Mouse (Mus musculus) neural tube, embryonic 10.5 days (tissue): ENCODE results near the gene Lrba.

ENCODE experiments used
- DNase-seq: peaks from one replicate; pipeline ENCODE4 v3.0.0-alpha.2; 2017; ENCODE audit warnings: low spot score; ENCODE audit errors: extremely low spot score

Gene Lrba

DNA sequence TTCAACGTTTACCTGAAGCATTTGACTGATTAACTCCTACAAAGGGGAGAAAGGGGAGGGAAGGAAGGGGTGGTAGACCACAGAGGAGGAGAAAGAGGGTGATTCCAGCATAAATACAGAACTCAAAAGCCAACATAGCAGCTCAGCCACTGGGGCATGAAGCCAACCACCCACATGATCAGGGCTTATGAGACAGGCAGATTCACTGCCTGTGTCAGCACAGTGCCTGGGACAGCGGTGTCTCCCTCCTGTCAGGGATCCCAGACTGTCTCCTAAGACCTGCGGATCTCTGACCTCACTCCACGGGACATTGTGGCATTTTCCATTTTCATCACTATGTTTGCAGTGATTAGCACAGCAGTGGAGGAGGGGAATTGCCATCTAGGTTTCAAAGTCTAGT, 568.8 kb downstream of the Lrba start:
- no peak for DNase-seq

DNA sequence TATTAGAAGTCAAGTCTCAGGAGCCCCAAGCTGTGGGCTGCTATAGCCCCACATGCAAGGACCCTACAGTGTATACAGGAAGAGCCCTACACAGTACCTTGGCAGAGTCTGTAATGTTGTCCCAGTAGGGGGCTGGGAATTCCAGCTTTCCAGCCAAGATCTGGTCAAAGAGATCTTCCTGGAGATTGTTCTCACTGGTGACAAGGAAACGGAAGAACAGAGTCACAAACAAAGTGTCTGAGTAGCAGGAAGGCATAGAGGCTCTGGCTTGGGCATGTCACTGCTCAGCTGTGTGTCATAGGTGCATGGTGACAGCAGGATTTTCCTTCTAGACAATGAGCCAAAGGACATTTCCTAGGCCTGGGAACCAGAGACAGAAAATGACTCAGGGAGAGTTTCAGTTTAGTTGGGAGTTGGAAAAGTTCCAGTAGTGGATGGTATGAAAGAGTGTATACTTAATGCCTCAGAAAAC, 569.3 kb downstream of the Lrba start:
- DNase-seq = no peak

DNA sequence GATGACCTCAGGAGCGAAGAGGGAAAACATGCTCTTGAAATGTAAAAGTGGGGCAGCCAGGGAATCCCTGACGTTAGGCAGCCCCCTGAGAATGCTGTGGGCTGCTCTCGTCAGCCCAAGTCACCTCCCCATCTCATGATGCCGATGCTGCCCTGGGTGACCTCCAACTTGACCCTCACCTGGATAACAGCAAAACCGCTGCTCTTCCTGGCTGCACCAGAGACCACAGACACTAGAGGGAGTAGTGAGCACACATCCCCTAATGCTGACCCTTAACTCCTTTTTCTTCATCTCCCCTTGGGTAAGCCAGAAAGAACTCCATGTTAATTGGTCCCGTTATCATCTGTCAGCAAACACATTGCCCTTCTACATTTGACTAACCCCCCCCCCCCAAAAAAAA, 572.2 kb downstream of the Lrba start:
- DNase-seq = no peak

DNA sequence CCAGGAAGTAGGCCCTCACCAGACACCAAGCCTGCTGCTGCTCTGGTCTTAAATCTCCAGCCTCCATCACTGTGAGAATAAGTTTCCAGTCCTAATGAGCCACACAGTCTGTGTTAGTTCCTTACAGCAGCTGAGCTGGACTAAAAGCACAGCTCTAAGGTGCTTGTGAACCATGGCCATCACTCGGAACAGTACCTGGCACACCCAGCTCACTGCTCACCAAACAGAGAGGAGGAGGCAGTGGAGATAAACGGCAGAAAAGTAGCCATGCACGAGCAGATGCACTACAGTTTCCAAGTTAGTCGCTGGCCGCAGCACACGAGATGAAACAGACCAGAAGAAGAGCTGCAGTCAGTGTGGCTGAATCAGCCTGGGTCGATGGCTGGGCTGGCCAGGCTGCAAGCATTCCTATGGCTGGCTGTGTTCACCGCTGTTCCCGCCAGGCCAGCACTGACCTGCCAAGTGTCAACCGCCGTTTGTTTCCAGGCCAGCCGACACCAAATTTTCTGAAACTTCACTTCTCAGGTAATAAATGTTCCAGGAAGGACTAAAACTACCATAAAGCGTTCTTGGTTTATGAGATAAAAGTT, 573.5 kb downstream of the Lrba start:
- no peak for DNase-seq

DNA sequence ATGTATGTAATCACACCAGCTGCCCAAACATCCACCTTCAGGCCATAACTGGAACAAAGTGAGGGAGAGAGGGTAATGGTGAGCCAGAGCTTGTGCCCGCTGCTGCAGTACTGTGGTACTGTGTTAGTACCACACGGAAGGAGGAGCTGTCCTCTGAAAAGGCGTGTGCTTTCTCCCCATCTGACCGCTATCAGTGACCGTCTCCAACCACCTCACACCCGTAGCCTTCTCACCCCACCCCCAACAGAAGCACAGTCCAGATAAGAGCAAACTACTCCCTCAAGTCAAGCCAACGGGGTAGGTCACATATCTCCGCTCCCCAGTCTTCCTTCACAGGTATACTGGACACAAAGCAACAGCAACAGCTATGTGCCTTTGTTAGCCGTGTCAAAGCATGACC, 574.6 kb downstream of the Lrba start:
- DNase-seq = no peak

DNA sequence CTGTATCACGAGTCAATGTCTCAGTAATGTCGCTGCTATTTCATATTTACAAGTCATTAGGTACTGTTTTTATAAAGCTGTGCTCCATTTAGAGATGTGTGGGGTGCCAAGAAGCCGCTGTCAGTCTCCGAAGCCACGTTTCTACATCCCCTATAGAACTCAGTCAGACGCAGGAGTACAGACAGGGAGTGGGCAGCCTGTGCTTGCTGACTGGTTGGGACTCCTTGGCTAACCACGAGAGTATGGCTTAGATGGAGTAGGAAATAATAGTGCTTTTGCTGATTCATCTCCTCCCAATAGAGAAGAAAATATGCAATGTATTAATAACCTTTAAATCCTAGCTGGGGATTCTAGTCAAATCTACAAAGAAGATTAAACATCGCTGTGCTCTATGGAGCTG, 576.4 kb downstream of the Lrba start:
- DNase-seq = no peak

DNA sequence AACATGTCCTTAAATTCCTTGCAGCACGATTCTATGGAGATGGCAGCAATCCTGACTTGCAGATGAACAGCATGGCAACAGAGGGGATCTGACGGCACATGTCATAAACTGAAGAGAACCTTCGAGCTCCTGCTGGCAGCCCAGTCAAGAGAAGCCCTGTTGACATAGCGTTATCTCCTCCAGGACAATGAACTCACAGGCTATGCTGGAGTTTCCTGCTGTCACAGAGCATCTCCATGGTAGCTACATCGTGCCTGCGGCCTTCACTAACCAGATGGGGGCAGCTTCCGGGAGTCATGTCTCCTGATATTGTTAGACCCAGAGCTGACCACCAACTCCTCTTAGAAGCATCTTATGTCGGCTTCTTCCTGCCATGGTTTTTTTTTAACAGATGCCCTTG, 578.3 kb downstream of the Lrba start:
- no peak for DNase-seq

DNA sequence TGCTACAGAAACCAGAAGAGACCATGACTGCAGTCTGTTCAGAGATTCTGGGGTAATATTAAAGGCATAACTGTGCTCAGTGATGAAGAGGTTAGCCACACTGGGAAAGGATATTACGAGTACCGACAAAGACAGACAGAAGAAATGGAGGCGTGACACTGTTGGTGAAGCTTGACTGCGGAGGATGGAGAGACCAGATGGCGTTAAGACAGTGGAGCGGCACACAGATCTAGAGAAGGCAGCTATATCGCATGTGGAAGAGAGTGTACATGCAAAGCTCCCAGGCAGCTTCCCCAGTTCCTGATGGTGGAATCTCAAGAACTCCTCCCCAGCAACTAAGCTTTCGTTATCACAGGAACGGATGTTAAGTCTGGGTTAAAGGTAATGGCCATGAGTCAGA, 579.8 kb downstream of the Lrba start:
- no peak for DNase-seq

DNA sequence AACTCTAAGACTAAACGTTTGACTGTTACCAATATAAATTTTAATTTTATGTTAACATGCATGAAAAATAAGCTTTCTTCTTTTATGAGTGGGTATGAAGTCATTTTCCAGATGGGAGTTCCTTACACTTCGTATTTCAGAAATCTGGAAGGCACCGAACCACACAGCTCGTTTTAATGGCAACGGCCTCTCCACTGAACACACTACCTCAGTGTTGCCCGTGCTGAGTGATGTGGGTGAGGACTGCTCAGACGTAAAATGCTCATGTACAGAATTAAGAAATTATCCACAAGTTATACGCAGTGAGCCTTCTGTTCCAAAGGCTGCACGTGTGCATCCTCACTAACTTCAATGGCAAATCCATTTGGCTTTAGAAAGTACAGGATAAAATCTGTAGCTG, 582.4 kb downstream of the Lrba start:
- no peak for DNase-seq

DNA sequence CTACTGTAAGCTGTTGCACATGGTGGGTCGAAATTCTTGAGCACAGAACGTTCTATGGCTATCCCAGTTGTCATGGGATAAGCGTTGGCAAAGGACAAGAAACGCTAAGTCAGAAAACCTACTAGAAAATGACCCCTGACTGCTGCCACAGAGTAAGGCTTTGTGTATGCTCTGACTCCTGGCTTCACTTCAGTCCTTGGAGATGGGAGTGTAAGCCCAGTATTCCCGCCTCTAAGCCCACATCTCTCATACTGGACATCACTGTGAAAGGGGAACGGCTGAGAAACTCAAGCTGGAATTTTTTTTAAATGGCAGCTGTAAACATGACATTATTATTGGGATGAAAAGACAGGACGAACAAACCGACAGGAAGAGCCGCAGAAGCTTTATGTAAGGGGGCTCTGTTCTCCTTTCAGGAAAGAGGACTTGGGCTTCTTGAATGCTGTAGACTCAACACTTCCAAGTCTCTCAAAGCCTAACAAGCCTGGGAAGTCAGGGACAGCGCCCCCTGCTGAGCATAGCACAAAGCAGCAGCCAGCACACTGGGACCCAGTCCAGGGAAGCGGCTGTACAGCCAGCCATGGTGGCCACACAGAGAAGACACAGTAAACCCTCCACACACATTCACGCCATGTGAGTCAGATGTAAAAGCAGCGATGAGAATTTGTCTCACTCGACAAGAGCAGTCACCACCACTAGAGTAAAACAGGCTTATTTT, 583.4 kb downstream of the Lrba start:
- no peak for DNase-seq

DNA sequence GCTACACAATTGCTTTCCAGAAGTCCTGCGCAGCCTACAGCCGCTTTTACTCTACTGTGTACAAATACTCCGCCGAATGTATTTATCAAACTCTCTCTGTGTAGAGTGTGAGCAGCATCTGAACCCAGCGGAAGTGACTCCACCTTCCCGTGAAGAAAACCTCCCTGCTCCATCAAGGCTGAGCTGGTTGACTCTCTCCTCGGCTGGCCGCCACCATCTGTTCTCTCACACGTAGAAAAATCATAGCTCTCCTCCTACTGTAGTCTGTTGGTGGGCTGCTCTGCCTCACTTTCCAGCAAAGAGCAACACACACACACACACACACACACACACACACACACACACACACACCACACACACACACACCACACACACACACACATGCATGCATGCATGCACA, 584.7 kb downstream of the Lrba start:
- no peak for DNase-seq

DNA sequence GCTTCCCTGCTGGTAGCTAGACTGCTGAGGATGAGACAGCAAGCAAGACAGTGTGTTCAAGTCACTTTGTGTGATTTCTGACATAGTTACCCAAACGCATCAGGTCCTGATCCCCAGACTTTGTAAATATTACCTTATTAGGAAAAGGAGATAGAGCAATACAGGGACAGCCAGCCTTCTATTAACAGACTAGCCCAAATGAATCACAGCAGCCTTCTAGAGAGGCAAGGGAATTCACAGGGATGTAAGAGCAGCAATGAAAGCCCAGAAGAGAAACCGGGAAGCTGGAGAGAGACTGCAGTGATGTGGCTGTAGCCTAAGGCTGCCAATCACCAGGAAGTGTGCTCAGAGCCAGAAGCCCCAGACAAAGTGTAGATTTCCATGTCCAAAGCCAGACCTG, 585.2 kb downstream of the Lrba start:
- no peak for DNase-seq

DNA sequence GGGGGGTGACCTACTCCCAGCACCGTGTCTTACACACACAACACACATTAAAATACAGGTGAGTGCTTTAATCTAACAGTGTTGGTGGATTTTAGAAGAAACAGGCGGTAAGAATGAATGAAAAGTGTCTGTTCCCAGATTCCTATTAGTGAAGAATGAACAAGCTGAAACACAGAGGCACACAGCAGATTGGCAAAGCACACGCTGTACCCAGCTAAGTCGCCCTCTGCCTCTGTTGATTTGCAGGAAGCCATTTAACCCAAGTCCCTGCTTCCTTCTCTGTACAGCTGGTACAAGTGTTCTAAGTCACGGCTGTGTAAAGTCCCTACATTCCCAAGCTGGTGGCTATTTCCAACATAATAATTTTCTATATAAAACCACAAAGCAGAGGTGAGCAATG, 586.4 kb downstream of the Lrba start:
- DNase-seq = no peak

DNA sequence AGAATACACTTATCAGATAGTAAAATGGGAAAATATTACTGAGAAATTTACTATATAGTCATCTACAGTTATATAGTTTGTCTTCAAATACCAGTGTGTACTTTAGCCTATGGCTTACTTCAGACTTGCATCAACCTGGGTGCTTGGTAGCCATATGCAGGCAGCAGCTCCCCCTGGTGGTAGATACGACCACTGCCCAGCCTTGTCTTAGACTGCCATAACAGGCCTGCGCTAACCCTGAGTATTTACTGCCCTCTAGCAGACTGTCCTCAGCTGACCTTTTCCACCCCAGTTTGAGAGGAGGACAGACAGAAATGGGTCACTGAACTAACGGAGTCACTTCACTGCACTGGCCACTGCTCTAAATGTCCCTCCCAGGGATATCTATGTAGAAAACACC, 588.2 kb downstream of the Lrba start:
- peak; percentile 69 for DNase-seq

DNA sequence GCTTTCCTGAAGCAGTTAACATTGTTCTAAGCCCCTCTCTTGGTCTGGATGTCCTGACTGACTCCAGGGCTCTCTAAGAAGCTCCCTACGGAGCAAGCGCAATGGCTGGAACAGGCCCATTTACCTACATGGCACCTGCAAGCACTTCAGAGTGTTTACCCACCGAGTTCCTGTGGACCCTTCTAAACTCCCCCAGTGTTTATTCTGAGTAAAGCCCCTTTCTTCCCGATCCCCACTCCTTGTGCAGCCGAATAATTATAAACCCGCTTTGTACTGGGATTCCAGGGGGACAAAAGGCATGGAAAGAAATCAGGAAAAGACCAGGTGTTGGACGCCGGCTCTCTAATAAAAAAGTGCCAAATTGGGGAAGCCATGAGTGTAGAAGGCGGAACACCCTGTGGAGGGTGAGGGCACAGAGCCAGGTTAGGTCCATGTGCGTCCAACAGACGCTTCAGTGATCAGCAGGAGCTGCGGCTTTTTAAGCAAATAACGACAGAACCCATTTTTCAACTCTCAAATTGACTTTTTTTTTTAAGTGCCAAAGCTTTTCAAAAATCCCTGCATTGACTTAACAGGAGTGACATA, 593.6 kb downstream of the Lrba start:
- DNase-seq = no peak

DNA sequence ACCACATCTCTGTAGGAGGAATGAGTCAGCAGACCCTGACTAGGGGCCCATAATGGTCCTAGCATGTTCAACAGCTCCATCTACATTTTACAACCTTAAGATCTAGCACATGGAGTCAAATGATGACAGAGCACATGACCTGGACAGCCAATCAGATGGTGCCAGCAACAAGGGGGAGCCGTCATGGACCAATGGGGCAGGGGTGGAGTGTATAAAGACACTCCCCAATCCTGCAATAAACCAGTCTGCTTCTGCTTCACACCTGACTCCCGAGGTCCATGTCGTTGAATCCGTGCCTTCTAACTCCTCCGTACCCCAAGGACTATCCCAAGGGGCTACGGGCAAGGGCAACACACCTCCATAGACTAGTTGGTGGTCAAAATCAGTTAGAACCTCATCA, 594.9 kb downstream of the Lrba start:
- DNase-seq = no peak

DNA sequence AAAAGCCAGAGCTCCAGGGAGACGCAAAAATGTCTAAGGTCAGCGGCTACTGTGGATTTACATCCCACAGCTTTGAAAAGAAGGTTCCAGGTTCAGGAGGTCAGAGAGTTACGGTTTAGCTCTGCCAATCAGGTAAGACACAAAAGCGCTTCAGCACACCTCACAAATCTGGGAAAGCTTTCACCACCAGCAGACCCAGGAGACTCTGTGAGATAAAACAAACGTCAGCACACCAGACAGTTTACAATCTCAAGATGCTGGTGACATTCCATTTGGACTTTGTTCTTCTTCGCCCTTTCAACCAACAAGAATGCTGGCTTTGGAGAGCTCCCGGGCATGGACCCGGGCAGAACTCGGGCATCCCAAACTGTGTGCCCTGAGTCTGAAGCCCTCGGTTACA, 595.9 kb downstream of the Lrba start:
- DNase-seq = peak; percentile 34

DNA sequence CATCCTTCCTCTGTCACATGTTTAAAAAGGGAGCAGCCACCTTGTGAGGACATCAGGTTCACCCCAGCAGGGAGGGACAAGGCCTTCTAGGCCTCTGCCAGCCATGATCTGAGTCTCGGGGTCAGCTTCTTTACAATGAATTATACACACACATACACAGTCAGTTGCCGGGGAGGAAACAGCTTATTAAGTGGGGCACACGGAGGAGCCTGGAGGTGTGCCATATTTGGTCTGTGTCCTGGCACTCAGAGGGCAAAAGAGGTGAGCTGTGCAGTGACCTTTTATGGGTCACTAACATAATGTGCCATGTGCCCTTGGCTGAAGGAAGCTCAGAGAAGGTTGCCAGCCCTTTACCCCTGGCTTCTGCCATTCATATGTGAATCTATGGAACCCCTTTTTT, 596.9 kb downstream of the Lrba start:
- DNase-seq = no peak

DNA sequence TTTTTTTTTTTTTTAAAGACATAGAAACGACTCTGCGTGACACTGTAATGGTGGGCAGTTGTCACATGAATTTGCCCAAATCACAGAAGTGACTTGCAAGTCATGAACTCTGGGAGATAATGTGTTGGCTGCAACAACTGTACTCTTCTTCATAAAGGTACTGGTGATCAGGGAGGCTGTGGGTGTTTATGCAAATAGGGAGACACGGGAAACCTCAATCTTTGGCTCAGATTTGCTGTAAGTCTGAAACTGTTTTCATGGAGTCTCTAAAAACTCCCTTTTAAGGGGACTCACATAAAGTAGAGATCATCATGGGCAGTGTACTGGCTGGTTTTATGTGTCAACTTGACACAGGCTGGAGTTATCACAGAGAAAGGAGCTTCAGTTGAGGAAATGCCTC, 603.0 kb downstream of the Lrba start:
- DNase-seq = no peak

DNA sequence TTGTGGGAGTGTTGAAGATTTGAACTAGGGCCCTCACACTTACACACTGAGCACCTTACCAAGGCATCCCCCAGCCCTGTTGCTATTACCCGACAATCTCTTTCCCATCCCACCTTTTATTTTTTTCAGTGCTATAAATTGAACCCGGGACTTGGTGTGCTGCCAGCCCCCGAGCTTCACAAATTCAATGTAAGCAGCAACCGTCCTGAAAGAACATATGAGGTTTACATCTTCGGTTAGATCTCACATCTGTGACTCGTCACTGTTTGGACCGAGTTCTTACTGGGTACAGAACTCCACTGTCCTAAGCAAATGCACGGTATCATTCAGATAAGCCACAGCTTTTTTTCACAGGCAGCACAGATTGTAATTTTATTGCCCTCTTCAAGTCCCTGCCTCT, 607.6 kb downstream of the Lrba start:
- no peak for DNase-seq
